Mouse (Mus musculus): ENCODE measurements around the gene Eif4e1b. TPM values are rescaled to one million over a fixed set of nuclear protein-coding genes. Genes with fewer than 3 reads are reported as not detected.

Eif4e1b gene
- total RNA-seq, 4 experiments from 2014 or later = not detected

Other genes starting within 250 kb of the Eif4e1b start
- 100 to 1,000 TPM in 1 of 4 experiments, 10 to 100 TPM in 3; 93.5 to 102 (median 96.6) TPM for gene 4833439L19Rik, start 218.6 kb upstream of the Eif4e1b start, total RNA-seq (2022)
- 1 to 10 TPM; 4.1 to 6.6 (median 5.0) TPM for gene Arl10, start 209.0 kb upstream of the Eif4e1b start, total RNA-seq (2022)
- gene Nop16, start 193.9 kb upstream of the Eif4e1b start, total RNA-seq (2022) = 10 to 100 TPM; 14.5 to 18.3 (median 16.0) TPM
- 100 to 1,000 TPM; 178 to 218 (median 190) TPM for gene Higd2a, start 193.8 kb upstream of the Eif4e1b start, total RNA-seq (2022)
- gene Cltb, start 172.7 kb upstream of the Eif4e1b start, total RNA-seq (2022) = 100 to 1,000 TPM in 1 of 4 experiments, 10 to 100 TPM in 3; 86.1 to 103 (median 94.1) TPM
- gene Faf2, start 162.2 kb upstream of the Eif4e1b start, total RNA-seq (2022) = 10 to 100 TPM; 15.8 to 24.3 (median 21.3) TPM
- 10 to 100 TPM; 46.2 to 53.4 (median 47.6) TPM for gene Rnf44, start 90.1 kb upstream of the Eif4e1b start, total RNA-seq (2022)
- gene Cdhr2, start 82.5 kb upstream of the Eif4e1b start, total RNA-seq (2022) = not detected
- under 1 TPM in 1 of 4 experiments, not detected in 3; 0.16 TPM for gene Gprin1, start 34.1 kb upstream of the Eif4e1b start, total RNA-seq (2022)
- under 1 TPM in 1 of 4 experiments, not detected in 3; 0.46 TPM for gene Sncb, start 17.4 kb upstream of the Eif4e1b start, total RNA-seq (2022)
- 10 to 100 TPM; 14.0 to 24.3 (median 18.1) TPM for gene Tspan17, start 5.4 kb downstream of the Eif4e1b start, total RNA-seq (2022)
- gene Unc5a, start 165.4 kb downstream of the Eif4e1b start, total RNA-seq (2022) = 1 to 10 TPM in 2 of 4 experiments, under 1 TPM in 2; 0.80 to 1.7 (median 0.98) TPM
- gene Hk3, start 237.4 kb downstream of the Eif4e1b start, total RNA-seq (2022) = 1 to 10 TPM in 1 of 4 experiments, under 1 TPM in 3; 0.83 to 1.1 (median 0.85) TPM

All from heart, adult 8-10 months (tissue).